Mouse (Mus musculus) liver, postnatal 0 days (tissue): Measurements from ENCODE around the gene Sema5a. TPM values are rescaled to one million over a fixed set of nuclear protein-coding genes. Genes with fewer than 3 reads are reported as not detected.

ENCODE experiments used
- ATAC-seq: fragments of 200-750 bp; cut with Nextera tagmentation; 2 replicates; pipeline ENCODE4 v1.8.0; 2017; ENCODE audit warnings: mild to moderate bottlenecking, moderate library complexity
- DNase-seq: peaks from one replicate; pipeline ENCODE4 v3.0.0-alpha.2; 2016
- H3K27ac ChIP-seq: fragments of 300-500 bp; sonication (generic); 2 replicates; pipeline ENCODE4 v1.5.1; 2014; ENCODE audit warnings: antibody characterized with exemption, moderate library complexity, mild to moderate bottlenecking, low read depth
- H3K27me3 ChIP-seq: fragments of 300-500 bp; sonication (generic); 2 replicates; pipeline ENCODE4 v1.6.1; 2014; ENCODE audit warnings: low read length, control low read depth, mixed read lengths; ENCODE audit not compliant: insufficient read depth
- H3K36me3 ChIP-seq: fragments of 300-500 bp; sonication (generic); replicated peaks from 2 replicates; pipeline ENCODE4 v1.6.1; 2014; ENCODE audit warnings: mild to moderate bottlenecking, control low read depth, low read length, moderate library complexity, mixed read lengths; ENCODE audit not compliant: insufficient read depth
- H3K4me1 ChIP-seq: fragments of 300-500 bp; sonication (generic); 2 replicates; pipeline ENCODE4 v1.6.1; 2014; ENCODE audit warnings: antibody characterized with exemption, mild to moderate bottlenecking, control low read depth; ENCODE audit not compliant: insufficient read depth
- H3K4me2 ChIP-seq: fragments of 300-500 bp; sonication (generic); 2 replicates; pipeline ENCODE4 v1.6.1; 2014; ENCODE audit warnings: low read depth, mild to moderate bottlenecking, low read length, moderate library complexity, mixed read lengths
- H3K4me3 ChIP-seq: fragments of 300-500 bp; sonication (generic); 2 replicates; pipeline ENCODE4 v1.5.1; 2014; ENCODE audit warnings: low read depth, low read length
- H3K9ac ChIP-seq: fragments of 300-500 bp; sonication (generic); replicated peaks from 2 replicates; pipeline ENCODE4 v1.6.1; 2014; ENCODE audit warnings: mild to moderate bottlenecking, moderate library complexity
- H3K9me3 ChIP-seq: fragments of 300-500 bp; sonication (generic); 2 replicates; pipeline ENCODE4 v1.6.1; 2016; ENCODE audit warnings: mild to moderate bottlenecking, control low read depth, low read length, mixed read lengths
- CTCF ChIP-seq: sonication (generic); IDR thresholded peaks from 2 replicates; pipeline ENCODE4 v1.5.1; 2016; ENCODE audit warnings: antibody characterized with exemption, low read depth
- EP300 ChIP-seq: IDR thresholded peaks from 2 replicates; pipeline ENCODE4 v1.6.1; 2016; ENCODE audit warnings: antibody characterized with exemption, low read depth, mild to moderate bottlenecking
- WGBS: fragments of 180-500 bp; shearing (Covaris S2); extraction: QIAGEN DNeasy Blood & Tissue Kit; methylation state at CpG from one replicate; pipeline ENCODE4 v1.1.7; 2014; ENCODE audit not compliant: insufficient replicate concordance; 5-methylcytosine and 5-hydroxymethylcytosine counted together
- polyA plus RNA-seq: library from polyadenylated mRNA; unstranded; fragments of >200 nt; fragmentation: Nextera tagmentation; extraction: Ambion mirVana; gene quantifications from 2 replicates; pipeline ENCODE4 v1.2.1, GENCODE M21; 2015

Sema5a gene
- polyA plus RNA-seq, 1 experiment from 2014 or later = 0.36 TPM

- no peak for TF ChIP-seq EP300
- TF ChIP-seq CTCF = no peak
- no peak overlapping the region for H3K4me3 ChIP-seq
- H3K4me2 ChIP-seq = no peak overlapping the region
- no peaks in the 10 kb centered on the region for H3K9me3 ChIP-seq
- DNase-seq (no peak), ATAC-seq (no peak)
- H3K36me3 ChIP-seq = no peaks in the 10 kb centered on the region
- no peaks in the 10 kb centered on the region for H3K4me1 ChIP-seq
- WGBS = 27% methylated on average over 1 of the region's 1 CpGs
- no peaks in the 10 kb centered on the region for H3K27me3 ChIP-seq
- H3K27ac ChIP-seq = no peak overlapping the region
- H3K9ac ChIP-seq = no peak overlapping the region
Observed at GRCm38 (mm10) chr15:32487968-32488367, 243.4 kb downstream of the Sema5a start.

GRCm38 (mm10) chr15:32494219-32494618 lies 249.6 kb downstream of the Sema5a start:
- ATAC-seq = no peak
- no peak overlapping the region for H3K9ac ChIP-seq
- H3K27me3 ChIP-seq = no peaks in the 10 kb centered on the region
- H3K4me3 ChIP-seq = no peak overlapping the region
- H3K4me1 ChIP-seq = no peaks in the 10 kb centered on the region
- no peak for TF ChIP-seq EP300
- no peak for TF ChIP-seq CTCF
- no peaks in the 10 kb centered on the region for H3K9me3 ChIP-seq
- DNase-seq = no peak
- 60% methylated on average over 5 of the region's 5 CpGs for WGBS
- H3K4me2 ChIP-seq = no peak overlapping the region
- no peak overlapping the region for H3K27ac ChIP-seq
- H3K36me3 ChIP-seq = no peaks in the 10 kb centered on the region

GRCm38 (mm10) chr15:32494899-32495298 lies 250.3 kb downstream of the Sema5a start:
- WGBS = 28% methylated on average over 1 of the region's 1 CpGs
- TF ChIP-seq EP300 = no peak
- Histone ChIP-seq H3K4me1 (no peaks in the 10 kb centered on the region), H3K27ac (no peak overlapping the region), H3K9me3 (no peaks in the 10 kb centered on the region), H3K36me3 (no peaks in the 10 kb centered on the region), H3K4me2 (no peak overlapping the region), H3K27me3 (no peaks in the 10 kb centered on the region), H3K9ac (no peak overlapping the region), H3K4me3 (no peak overlapping the region)
- no peak for ATAC-seq
- no peak for DNase-seq

GRCm38 (mm10) chr15:32496880-32497279 lies 252.3 kb downstream of the Sema5a start:
- no peak overlapping the region for H3K4me2 ChIP-seq
- no peak for TF ChIP-seq EP300
- no peaks in the 10 kb centered on the region for H3K36me3 ChIP-seq
- no peaks in the 10 kb centered on the region for H3K4me1 ChIP-seq
- H3K9ac ChIP-seq = no peak overlapping the region
- H3K9me3 ChIP-seq = no peaks in the 10 kb centered on the region
- DNase-seq = no peak
- no peak overlapping the region for H3K4me3 ChIP-seq
- no peak overlapping the region for H3K27ac ChIP-seq
- 64% methylated on average over 4 of the region's 4 CpGs for WGBS
- no peaks in the 10 kb centered on the region for H3K27me3 ChIP-seq
- ATAC-seq = no peak

GRCm38 (mm10) chr15:32505941-32506340 lies 261.3 kb downstream of the Sema5a start:
- Histone ChIP-seq H3K4me3 (no peak overlapping the region), H3K9me3 (no peaks in the 10 kb centered on the region), H3K27me3 (no peaks in the 10 kb centered on the region), H3K4me1 (no peaks in the 10 kb centered on the region), H3K4me2 (no peak overlapping the region), H3K9ac (no peak overlapping the region), H3K27ac (no peak overlapping the region), H3K36me3 (no peaks in the 10 kb centered on the region)
- ATAC-seq (no peak), DNase-seq (no peak)
- 65% methylated on average over 2 of the region's 2 CpGs for WGBS
- TF ChIP-seq EP300 (no peak), CTCF (no peak)

- H3K4me3 ChIP-seq = no peak overlapping the region
- H3K9me3 ChIP-seq = no peaks in the 10 kb centered on the region
- no peak overlapping the region for H3K4me2 ChIP-seq
- no peak overlapping the region for H3K9ac ChIP-seq
- no peaks in the 10 kb centered on the region for H3K27me3 ChIP-seq
- H3K4me1 ChIP-seq = no peaks in the 10 kb centered on the region
- H3K36me3 ChIP-seq = no peaks in the 10 kb centered on the region
- no peak for ATAC-seq
- DNase-seq = no peak
- no peak overlapping the region for H3K27ac ChIP-seq
- no peak for TF ChIP-seq EP300
- TF ChIP-seq CTCF = no peak
Observed at GRCm38 (mm10) chr15:32508282-32508681, 263.7 kb downstream of the Sema5a start.

GRCm38 (mm10) chr15:32514877-32515276 lies 270.3 kb downstream of the Sema5a start:
- Histone ChIP-seq H3K27ac (no peak overlapping the region), H3K27me3 (no peaks in the 10 kb centered on the region), H3K4me3 (no peak overlapping the region), H3K36me3 (no peaks in the 10 kb centered on the region), H3K9me3 (no peaks in the 10 kb centered on the region), H3K4me2 (no peak overlapping the region), H3K4me1 (no peaks in the 10 kb centered on the region), H3K9ac (no peak overlapping the region)
- TF ChIP-seq EP300 = no peak
- no peak for TF ChIP-seq CTCF
- ATAC-seq (no peak), DNase-seq (no peak)
- WGBS = 53% methylated on average over 1 of the region's 1 CpGs
